Mouse (Mus musculus) liver (tissue): ENCODE measurements around the gene Cdc42ep1.
"Not testable (repeated sequence)": the region's sequence is repeated elsewhere in the genome, so short reads cannot be mapped to it uniquely, and the experiment has no call there.

Source experiments
- DNase-seq: peaks from one replicate; pipeline ENCODE4 v3.0.0-alpha.2; 2020; ENCODE audit warnings: mixed read lengths

The Cdc42ep1 gene

GRCm38 (mm10) chr15:78850059-78850824, 7.8 kb downstream of the Cdc42ep1 start:
- no peak for DNase-seq

DNA sequence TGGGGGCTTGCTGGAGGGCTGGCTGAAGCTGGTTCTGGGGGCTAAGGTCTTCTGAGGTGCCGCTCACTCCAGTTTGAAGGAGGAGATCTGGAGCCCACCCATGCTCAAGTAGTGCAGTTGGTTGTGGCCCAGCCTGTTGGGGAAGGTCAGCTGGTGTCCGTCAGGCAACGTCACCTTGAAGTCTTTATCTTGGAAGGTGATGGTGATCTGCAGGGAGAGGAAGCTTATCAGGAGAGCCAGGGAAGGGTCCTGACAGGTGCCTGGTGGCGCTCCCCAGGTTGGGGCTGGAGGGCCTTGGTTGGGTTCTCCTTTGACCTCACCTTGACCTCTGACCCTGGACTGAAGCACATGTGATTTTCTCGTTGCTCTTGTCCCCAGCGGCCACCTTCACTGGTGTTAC, 8.5 kb downstream of the Cdc42ep1 start:
- DNase-seq: no peak

GRCm38 (mm10) chr15:78851505-78852153, 9.2 kb downstream of the Cdc42ep1 start:
- peak; percentile 95 for DNase-seq

DNA sequence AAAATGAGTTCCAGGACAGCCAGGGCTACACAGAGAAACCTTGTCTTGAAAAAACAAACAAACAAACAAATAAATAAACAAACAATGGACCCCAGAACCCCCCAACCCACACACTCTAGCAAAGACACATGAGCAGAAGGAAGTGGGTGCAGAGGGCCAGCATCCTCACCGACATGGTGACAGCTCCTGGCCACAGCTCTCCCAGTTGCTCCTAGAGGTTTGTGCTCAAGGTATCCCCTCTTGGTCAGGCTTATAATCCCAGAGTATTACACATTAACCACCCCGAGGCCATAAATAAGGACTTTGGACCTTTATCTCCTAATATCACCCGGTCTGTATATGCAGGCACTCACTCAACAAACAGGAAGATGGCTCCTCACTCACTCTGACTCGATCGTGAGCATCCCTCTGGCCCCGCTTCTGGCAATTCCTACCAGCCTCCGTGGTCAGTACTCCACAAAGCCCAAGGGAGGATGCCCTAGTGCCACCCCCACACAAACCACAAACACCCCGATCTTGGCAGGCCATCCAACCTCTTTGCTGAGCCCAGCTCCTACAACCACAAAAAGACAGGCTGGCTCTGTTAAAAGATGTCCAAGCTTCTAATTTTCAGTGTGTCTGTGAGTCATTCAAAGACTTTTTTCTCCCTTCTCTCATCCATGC, 13.0 kb downstream of the Cdc42ep1 start, which contains the start of gene Lgals2:
Lgals2 (minus strand) TSS at position 227 of the 663 bp plus-strand sequence.
- no peak for DNase-seq

DNA sequence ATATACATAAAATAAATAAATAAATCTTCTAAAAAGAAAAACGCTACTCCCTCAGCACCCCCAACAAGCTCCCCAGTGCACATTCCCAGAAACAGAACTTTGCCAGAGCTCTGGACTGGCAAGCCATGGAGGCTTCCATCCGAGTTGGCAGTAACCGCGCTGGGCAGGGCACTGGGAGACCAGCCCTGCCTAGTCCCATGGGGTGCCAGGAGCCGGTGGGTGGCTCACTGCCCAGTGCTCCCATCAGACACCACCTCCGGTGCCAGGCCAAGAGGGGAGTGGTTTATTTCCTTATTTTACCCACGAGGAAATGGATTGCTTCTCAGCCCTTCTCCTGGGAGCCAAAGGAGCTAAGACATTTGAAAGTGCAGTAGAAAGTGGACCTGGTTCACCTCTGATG, 14.6 kb downstream of the Cdc42ep1 start:
- no peak for DNase-seq

GRCm38 (mm10) chr15:78859311-78859710, 16.9 kb downstream of the Cdc42ep1 start:
- DNase-seq: no peak

DNA sequence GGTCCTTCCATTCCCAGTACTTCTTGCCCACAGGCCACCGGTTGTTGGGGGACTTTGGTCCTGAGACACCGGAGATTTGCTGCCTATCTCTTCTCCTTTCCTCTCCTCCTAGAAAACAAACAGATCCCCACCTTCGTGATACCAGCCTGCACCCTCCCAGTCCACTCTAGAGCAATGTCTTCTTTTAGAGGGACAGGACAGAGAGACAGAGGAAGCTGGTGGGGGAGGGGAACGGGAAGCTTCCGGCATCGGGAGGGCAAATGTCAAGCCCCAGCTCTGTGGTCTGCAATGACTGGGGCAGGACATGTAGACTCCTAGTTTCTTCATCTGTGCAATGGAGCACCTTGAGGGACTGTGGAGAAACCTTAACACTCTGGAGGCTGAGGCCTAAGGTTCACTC, 17.3 kb downstream of the Cdc42ep1 start:
- DNase-seq: peak; percentile 42

DNA sequence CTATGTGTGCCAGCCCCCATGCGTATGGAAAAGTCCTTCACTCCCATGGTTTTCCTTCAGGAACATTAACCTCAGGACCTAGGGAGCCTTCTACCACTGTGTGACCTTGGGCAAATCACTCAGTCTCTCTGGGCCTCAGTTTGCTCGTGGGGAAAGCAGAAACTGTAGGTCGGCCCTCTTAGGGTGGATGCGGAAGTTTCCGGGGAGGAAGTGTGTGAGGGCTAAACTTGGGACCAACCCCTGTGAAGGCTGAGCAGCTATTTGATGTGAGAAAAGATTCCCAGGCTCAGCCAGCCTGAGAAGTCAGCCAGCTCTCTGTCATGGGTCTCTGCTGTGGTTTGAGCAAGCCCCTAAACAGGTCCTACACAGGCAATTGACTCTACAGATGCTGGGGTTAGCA, 19.9 kb downstream of the Cdc42ep1 start:
- DNase-seq: no peak

DNA sequence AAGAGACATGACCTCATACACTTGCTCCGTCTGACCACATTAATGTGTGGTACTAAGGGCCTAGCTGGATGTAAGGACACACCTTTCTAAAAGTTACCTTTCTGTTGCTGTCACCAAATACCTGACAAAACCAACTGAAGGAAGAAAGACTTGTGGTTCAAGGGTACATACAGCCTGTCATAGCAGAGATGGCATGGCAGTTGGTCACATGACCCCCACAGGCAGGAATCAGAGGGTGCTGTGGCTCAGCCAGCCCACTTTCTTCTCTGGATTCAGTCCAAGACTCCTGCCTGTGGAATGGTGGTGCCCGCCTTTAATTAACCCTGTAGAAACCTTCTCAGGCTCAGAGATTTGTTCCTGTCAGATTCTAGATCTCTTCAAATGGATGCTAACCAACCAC, 20.7 kb downstream of the Cdc42ep1 start:
- no peak for DNase-seq

DNA sequence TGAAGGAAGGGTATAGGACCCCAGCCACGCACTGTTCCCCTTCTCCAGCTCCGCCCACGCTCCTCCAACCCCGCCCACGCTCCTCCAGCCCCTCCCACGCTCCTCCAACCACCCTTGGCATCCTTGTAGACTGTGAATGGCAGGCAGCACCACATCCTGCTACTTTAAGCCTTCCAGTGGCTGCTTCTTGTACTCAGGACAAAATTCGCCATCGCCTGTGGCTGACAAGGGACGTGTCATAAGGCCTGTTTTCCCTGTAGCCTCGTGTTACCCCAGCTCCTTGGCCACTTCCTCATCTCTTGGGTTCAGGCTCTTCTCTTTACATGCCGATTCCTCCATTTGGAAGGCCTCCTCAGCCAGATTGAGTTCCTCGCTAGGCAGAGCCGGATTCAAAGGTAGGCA, 21.4 kb downstream of the Cdc42ep1 start:
- DNase-seq: no peak

GRCm38 (mm10) chr15:78868398-78868797, 26.0 kb downstream of the Cdc42ep1 start:
- DNase-seq: peak; percentile 51

- no peak for DNase-seq
Measured at GRCm38 (mm10) chr15:78868826-78869233, 26.4 kb downstream of the Cdc42ep1 start.

DNA sequence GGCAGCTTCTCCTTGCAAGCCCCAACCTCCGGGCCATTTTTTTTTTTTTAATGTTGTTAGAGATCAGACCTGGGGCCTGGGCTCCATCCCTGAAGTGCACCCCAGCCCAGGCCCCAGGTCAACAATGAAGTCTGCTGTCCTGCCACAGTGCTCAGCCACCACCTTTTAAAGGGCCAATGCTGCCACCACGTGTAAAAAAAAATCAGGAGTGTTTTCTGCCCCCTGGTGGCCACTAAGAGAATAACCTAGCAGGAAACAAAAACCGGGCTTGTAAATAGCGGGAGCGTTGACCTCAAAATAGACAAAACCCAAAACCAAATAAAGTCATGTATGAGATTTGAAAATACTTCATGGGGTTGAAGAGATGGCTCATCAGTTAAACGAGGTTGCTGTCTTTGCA, 27.4 kb downstream of the Cdc42ep1 start:
- peak; percentile 43 for DNase-seq

DNA sequence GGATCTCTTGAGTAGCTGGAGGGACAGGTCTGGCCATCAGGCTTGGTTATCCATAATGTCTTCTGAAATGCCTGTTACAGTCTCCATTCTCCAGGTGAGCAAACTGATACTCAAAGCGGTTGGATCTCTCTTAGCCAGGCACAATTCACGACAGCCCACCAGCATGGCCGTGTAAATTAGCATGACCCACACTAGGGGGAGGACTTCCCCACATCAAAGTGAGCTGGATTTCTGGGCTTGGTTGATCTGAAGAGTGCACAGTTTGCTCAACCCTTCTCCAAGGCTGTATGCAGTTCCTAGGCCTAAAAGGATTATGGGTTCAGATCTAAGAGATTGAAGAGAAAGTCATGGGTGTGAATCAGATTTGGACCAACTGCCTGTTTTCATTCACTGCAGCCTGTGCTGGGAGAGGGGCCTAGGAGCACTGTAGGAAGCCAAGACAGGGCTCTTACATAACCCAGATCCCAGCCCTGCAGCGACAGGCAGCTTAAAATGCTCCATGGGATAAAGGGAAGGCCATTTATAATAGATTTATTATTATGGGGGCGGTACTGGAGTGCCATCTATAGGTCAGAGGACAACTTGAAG, 29.7 kb downstream of the Cdc42ep1 start:
- DNase-seq: no peak

GRCm38 (mm10) chr15:78873803-78874435, 31.5 kb downstream of the Cdc42ep1 start:
- DNase-seq: no peak

DNA sequence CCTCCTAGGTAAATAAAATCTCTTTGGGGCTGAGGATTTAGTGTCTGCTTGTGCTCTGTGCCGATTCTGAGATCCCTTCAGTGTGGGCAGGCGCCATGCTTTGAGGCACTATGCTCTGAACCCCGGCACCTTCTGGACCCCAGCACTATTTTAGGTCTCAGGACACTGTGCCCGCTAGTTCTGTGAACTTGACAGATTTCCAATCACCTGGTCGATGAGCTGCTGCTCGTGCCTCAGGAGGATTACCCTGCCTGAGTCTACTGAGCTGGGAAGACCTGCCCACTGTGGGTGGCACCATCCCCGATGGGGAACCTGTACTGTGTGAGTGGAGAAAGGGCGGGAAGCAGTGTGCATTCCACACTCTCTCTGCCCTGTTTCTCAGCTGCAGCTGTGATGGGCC, 32.6 kb downstream of the Cdc42ep1 start:
- DNase-seq: no peak

DNA sequence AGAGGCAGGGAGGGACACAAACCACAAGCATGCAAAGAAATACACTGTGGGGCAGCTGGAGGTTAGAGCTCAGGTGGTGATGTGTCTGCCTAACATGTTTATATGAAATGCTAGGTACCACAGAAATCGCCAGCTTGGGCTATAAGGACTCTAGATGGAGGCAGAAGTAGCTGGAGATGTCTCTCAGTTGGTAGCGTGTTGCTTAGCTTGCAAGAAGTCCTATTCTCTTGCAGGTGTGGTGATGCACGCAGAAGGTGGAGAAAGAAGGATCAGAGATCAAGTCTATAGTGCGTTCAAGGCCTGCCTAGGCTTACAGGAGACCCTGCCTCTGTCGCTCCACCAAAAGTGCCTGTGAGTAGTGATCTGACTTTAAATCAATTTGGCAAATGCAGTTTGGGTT, 33.1 kb downstream of the Cdc42ep1 start:
- DNase-seq: no peak

DNA sequence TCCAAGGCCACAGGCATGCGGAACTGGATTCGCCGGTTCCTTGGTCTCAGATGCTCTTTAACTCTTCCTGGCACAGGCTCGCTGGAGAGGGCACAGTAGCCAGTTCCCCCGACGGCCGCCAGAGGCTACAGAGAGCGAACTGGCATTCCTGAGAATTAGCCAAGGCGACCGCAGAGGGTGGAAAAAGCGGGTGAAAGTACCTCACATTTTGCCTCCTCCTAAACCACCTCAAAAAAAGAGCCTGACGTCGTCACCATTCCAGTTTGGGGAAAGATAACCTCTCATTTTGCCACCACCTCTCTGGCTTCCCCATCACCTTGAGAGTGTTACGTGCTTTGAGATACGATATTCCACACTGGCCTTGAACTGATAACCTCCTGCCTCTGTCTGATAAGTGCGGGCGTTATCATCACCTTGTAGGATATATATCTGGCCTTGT, 33.9 kb downstream of the Cdc42ep1 start:
- peak; percentile 77 for DNase-seq

GRCm38 (mm10) chr15:78876991-78877809, 34.8 kb downstream of the Cdc42ep1 start, which contains the start of gene Gga1:
Gene Gga1 (plus strand): TSS chr15:78877190.
- peak; percentile 91 for DNase-seq

GRCm38 (mm10) chr15:78877810-78878390, 35.5 kb downstream of the Cdc42ep1 start:
- DNase-seq: no peak

DNA sequence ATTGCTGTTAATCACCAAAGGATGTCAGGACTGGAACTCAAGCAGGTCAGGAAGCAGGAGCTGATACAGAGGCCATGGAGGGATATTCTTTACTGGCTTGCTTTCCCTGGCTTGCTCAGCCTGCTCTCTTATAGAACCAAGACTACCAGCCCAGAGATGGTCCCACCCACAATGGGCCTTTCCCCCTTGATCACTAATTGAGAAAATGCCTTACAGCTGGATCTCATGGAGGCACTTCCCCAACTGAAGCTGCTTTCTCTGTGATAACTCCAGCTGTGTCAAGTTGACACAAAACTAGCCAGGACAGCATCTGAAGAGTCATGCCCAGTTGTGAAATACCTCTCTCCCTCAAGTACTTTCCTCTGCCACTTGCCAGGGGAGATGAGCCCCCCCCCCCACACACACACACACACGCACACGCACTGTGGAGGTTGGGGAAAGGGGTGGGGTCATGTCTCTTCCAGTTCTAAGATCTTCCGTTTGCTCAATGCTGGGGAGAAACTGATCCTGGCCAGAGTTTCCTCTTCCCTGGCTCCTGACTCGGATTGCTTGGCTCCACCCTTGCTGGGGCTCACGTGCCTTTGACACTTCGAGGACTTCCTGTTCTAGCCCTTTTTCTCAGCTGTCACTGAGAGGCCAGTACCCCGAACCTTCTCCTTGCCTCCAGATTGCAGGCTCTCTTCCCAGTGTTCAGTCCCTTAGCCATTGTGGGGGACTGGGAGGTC, 36.5 kb downstream of the Cdc42ep1 start:
- not testable (repeated sequence) for DNase-seq
